Mouse (Mus musculus): Measurements from ENCODE around the gene Ptgfrn.

DNA sequence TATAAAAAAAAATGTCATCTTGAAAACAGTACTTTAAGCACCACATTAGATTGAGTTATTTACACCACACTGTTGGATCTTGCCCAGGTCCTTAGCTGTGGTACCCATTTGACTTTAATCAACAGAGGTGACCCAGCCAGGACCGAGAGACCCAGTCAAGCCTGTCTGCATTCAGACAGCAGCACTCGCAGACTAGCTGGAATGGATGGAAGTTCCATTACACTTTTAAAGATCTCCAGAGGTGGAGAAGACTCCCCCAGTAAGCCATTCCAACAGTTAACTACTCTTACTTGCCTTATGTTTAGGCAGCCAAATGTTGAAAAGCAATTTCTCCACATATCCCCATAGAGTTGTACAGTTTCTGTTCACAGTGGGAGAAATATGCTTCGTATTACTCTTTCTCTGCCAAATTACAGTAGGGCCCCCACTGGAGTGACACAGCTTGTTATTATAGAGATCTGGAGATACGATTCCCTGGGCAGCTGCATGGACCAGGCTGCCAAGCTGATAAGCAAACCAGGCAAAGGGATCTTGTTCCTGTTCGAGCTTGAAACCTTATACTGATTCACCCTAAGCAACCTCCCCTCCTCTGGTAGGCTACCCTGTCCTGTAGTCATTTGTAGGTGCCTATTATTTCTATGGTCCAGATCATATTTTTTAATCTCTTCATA lies 102.8 kb downstream of the Ptgfrn start:
- no peak for TF ChIP-seq CTCF (conservative IDR thresholded peaks at IDR 0.05; ENCODE audit: low read length)
- no peak for TF ChIP-seq POU5F1 (IDR thresholded peaks at IDR 0.05; ENCODE audit: borderline replicate concordance, low read length)
- no peak for TF ChIP-seq NANOG (IDR thresholded peaks at IDR 0.05; ENCODE audit: borderline replicate concordance, low read length)

Data from E14TG2a.4 (cell line).